Comparison of ENCODE assay signal across 30 mouse cellular contexts in the genomic region with DNA sequence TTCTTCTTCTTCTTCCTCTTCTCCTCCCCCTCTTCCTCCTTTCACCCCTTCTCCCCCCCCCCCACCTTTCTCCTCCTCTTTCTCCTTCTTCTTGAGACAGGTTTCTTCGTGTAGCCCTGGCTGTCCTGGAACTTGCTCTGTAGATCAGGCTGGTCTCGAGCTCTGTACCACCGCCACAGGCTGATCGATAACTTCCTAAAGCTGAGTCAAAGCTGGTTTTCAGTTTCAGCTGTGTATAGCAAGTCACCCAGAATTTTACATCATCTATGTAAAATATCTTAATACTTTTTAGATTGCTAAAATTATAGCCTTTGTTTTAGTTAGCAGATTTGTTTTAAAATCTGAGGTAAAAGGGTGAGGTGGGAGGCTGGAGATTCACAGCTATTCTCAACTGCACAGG. TPM values are rescaled to one million over a fixed set of nuclear protein-coding genes. Genes with fewer than 3 reads are reported as not detected.
DNase-seq lines count a peak whose midpoint lies in the region; ATAC-seq lines count a peak whose summit lies in the region.
"Had no signal": no experiment of that assay in that cellular context is flagged by ENCODE, and none has a peak within 500 bp of the region (broad histone marks: within the 10 kb centered on the region; RNA-seq: fewer than 3 reads in every experiment).

No protein-coding gene starts in this region.

- no peaks in the 10 kb centered on the region for H3K9me3 ChIP-seq in liver, embryonic 15.5 days (replicated peaks)
- no peaks in the 10 kb centered on the region for H3K9me3 ChIP-seq in liver, embryonic 11.5 days (ENCODE audit: control insufficient read depth, low read length)
- peaks cover 3% of the 10 kb centered on the region; the same call in 1 of the 2 replicates for H3K9me3 ChIP-seq in liver, embryonic 16.5 days (replicated peaks; ENCODE audit: control insufficient read depth, low read length)
- no peaks in the 10 kb centered on the region for H3K9me3 ChIP-seq in limb, embryonic 10.5 days (replicated peaks)
- H3K9me3 ChIP-seq: embryonic facial prominence, embryonic 12.5 days; embryonic facial prominence, embryonic 15.5 days; heart, embryonic 12.5 days; heart, embryonic 15.5 days; hindbrain, embryonic 10.5 days; hindbrain, embryonic 13.5 days had no signal

- H3K4me3 ChIP-seq in liver, embryonic 15.5 days (replicated peaks): no peak overlapping the region
- H3K4me3 ChIP-seq in liver, embryonic 11.5 days (ENCODE audit: low read depth, low read length): no peak overlapping the region
- H3K4me3 ChIP-seq in liver, embryonic 16.5 days (ENCODE audit: low read depth, low read length): no peak overlapping the region
- no peak overlapping the region for H3K4me3 ChIP-seq in limb, embryonic 10.5 days
- H3K4me3 ChIP-seq: embryonic facial prominence, embryonic 12.5 days; embryonic facial prominence, embryonic 15.5 days; gastrocnemius, adult 2 months; heart, embryonic 12.5 days; heart, embryonic 15.5 days; hindbrain, embryonic 10.5 days; hindbrain, embryonic 13.5 days had no signal

- no peak overlapping the region for H3K9ac ChIP-seq in liver, embryonic 15.5 days
- H3K9ac ChIP-seq in liver, embryonic 11.5 days (ENCODE audit: low read depth, low read length): no peak overlapping the region
- H3K9ac ChIP-seq in liver, embryonic 16.5 days (ENCODE audit: low read depth, low read length): no peak overlapping the region
- H3K9ac ChIP-seq: embryonic facial prominence, embryonic 12.5 days; embryonic facial prominence, embryonic 15.5 days; forebrain, postnatal 0 days; heart, embryonic 12.5 days; heart, embryonic 15.5 days; hindbrain, embryonic 13.5 days had no signal

- H3K4me1 ChIP-seq in liver, embryonic 15.5 days (replicated peaks): peaks cover 94% of the 10 kb centered on the region
- H3K4me1 ChIP-seq in liver, embryonic 11.5 days (replicated peaks; ENCODE audit: control insufficient read depth, insufficient read depth, low read length): peaks cover 53% of the 10 kb centered on the region
- peaks cover 67% of the 10 kb centered on the region for H3K4me1 ChIP-seq in liver, embryonic 16.5 days (ENCODE audit: control insufficient read depth, low read depth, low read length)
- H3K4me1 ChIP-seq in limb, embryonic 10.5 days: peaks cover 14% of the 10 kb centered on the region
- H3K4me1 ChIP-seq: hindbrain, embryonic 13.5 days had no signal

- H3K27me3 ChIP-seq in liver, embryonic 15.5 days: no peaks in the 10 kb centered on the region
- H3K27me3 ChIP-seq in liver, embryonic 11.5 days (replicated peaks; ENCODE audit: control insufficient read depth, insufficient read depth, low read length): no peaks in the 10 kb centered on the region
- H3K27me3 ChIP-seq in liver, embryonic 16.5 days (ENCODE audit: control insufficient read depth, insufficient read depth, low read depth, low read length): no peaks in the 10 kb centered on the region
- H3K27me3 ChIP-seq in limb, embryonic 10.5 days (ENCODE audit: low read depth, poor library complexity, severe bottlenecking): no peaks in the 10 kb centered on the region
- H3K27me3 ChIP-seq: embryonic facial prominence, embryonic 12.5 days; embryonic facial prominence, embryonic 15.5 days; heart, embryonic 12.5 days; heart, embryonic 15.5 days; hindbrain, embryonic 13.5 days; Patski had no signal

- DNase-seq in CD4-positive, CD25-positive, alpha-beta regulatory T cell, adult 2 months (ENCODE audit: low read depth, low spot score): peak; percentile 28
- no peak for DNase-seq in liver, embryonic 11.5 days (ENCODE audit: low spot score)
- peak; percentile 40 for DNase-seq in A20 (ENCODE audit: low read depth, low spot score)
- DNase-seq in limb, embryonic 10.5 days (ENCODE audit: low spot score): no peak
- DNase-seq: adrenal gland, postnatal 10 days; adrenal gland, postnatal 36 days; cerebellum, adult 18-20 months; cerebellum, adult 9-11 months; cerebellum, postnatal 25 days; forebrain, postnatal 0 days; gastrocnemius, adult 2 months; gastrocnemius, postnatal 14 days; heart, adult 18-20 months; heart, postnatal 10 days; heart, postnatal 36 days had no signal

- WGBS in liver, embryonic 15.5 days (ENCODE audit: insufficient replicate concordance): 76% methylated on average over 4 of the region's 4 CpGs
- WGBS in liver, embryonic 11.5 days: 82% methylated on average over 4 of the region's 4 CpGs
- 77% methylated on average over 4 of the region's 4 CpGs for WGBS in liver, embryonic 16.5 days (ENCODE audit: insufficient replicate concordance)
- WGBS in limb, embryonic 10.5 days: 90% methylated on average over 4 of the region's 4 CpGs

- ATAC-seq in CD4-positive, CD25-positive, alpha-beta regulatory T cell, adult 4 months: no peak
- ATAC-seq in liver, embryonic 15.5 days (ENCODE audit: insufficient read depth): no peak
- no peak for ATAC-seq in liver, embryonic 11.5 days (replicated peaks; ENCODE audit: low FRiP score)
- no peak for ATAC-seq in liver, embryonic 16.5 days (ENCODE audit: low read depth)
- ATAC-seq: forebrain, embryonic 14.5 days; forebrain, postnatal 0 days; hindbrain, embryonic 16.5 days; Patski had no signal

- peak overlapping the region; percentile 87 for H3K27ac ChIP-seq in liver, embryonic 15.5 days (replicated peaks)
- no peak overlapping the region for H3K27ac ChIP-seq in liver, embryonic 11.5 days (ENCODE audit: low read depth, low read length)
- H3K27ac ChIP-seq in liver, embryonic 16.5 days (ENCODE audit: low read length): peak overlapping the region; percentile 22; the same call in 1 of the 2 replicates
- H3K27ac ChIP-seq in limb, embryonic 10.5 days: no peak overlapping the region
- H3K27ac ChIP-seq: embryonic facial prominence, embryonic 12.5 days; embryonic facial prominence, embryonic 15.5 days; gastrocnemius, adult 2 months; heart, embryonic 15.5 days; hindbrain, embryonic 10.5 days; hindbrain, embryonic 13.5 days had no signal

- H3K36me3 ChIP-seq in liver, embryonic 15.5 days (replicated peaks): no peaks in the 10 kb centered on the region
- no peaks in the 10 kb centered on the region for H3K36me3 ChIP-seq in liver, embryonic 11.5 days (ENCODE audit: control insufficient read depth, insufficient read depth, low read length)
- no peaks in the 10 kb centered on the region for H3K36me3 ChIP-seq in liver, embryonic 16.5 days (ENCODE audit: control insufficient read depth, insufficient read depth)
- H3K36me3 ChIP-seq in limb, embryonic 10.5 days: no peaks in the 10 kb centered on the region
- H3K36me3 ChIP-seq: embryonic facial prominence, embryonic 12.5 days; embryonic facial prominence, embryonic 15.5 days; G1E; heart, embryonic 12.5 days; heart, embryonic 15.5 days; hindbrain, embryonic 10.5 days; hindbrain, embryonic 13.5 days had no signal

- no peak overlapping the region for H3K4me2 ChIP-seq in liver, embryonic 15.5 days
- no peak overlapping the region for H3K4me2 ChIP-seq in liver, embryonic 11.5 days
- H3K4me2 ChIP-seq in liver, embryonic 16.5 days (ENCODE audit: low read depth, low read length): no peak overlapping the region
- H3K4me2 ChIP-seq: embryonic facial prominence, embryonic 12.5 days; embryonic facial prominence, embryonic 15.5 days; heart, embryonic 12.5 days; heart, embryonic 15.5 days; hindbrain, embryonic 13.5 days had no signal

RNA-seq across cellular contexts. Expression of gene Il10rb, which starts 38.9 kb away (rescaled TPM):
- 100 to 1,000 TPM; 131 to 143 TPM for polyA plus RNA-seq in CD4-positive, CD25-positive, alpha-beta regulatory T cell, adult 4 months (2017; shearing (Covaris generic))
- polyA plus RNA-seq in liver, embryonic 15.5 days (2015; fragmentation: Nextera tagmentation; extraction: Ambion mirVana): 29.9 and 34.7 TPM in 2 replicates
- polyA plus RNA-seq in liver, embryonic 11.5 days (2014; fragmentation: Nextera tagmentation; extraction: Ambion mirVana): 29.8 and 32.9 TPM in 2 replicates
- 32.3 and 33.6 TPM in 2 replicates for polyA plus RNA-seq in liver, embryonic 16.5 days (2015; fragmentation: Nextera tagmentation; extraction: Ambion mirVana)
- polyA plus RNA-seq in limb, embryonic 10.5 days (2016; fragmentation: Nextera tagmentation; extraction: Ambion mirVana): 7.0 TPM in 2 replicates

RNA-seq across cellular contexts. Expression of gene Ifnar1, which starts 40.2 kb away (rescaled TPM):
- polyA plus RNA-seq in CD4-positive, CD25-positive, alpha-beta regulatory T cell, adult 4 months (2017; shearing (Covaris generic)): 100 to 1,000 TPM in 1 of 2 experiments, 10 to 100 TPM in 1; 86.0 to 120 TPM
- polyA plus RNA-seq in liver, embryonic 15.5 days (2015; fragmentation: Nextera tagmentation; extraction: Ambion mirVana): 19.4 and 21.6 TPM in 2 replicates
- polyA plus RNA-seq in liver, embryonic 11.5 days (2014; fragmentation: Nextera tagmentation; extraction: Ambion mirVana): 32.6 and 35.5 TPM in 2 replicates
- polyA plus RNA-seq in liver, embryonic 16.5 days (2015; fragmentation: Nextera tagmentation; extraction: Ambion mirVana): 21.3 and 25.0 TPM in 2 replicates
- polyA plus RNA-seq in limb, embryonic 10.5 days (2016; fragmentation: Nextera tagmentation; extraction: Ambion mirVana): 53.8 and 61.4 TPM in 2 replicates

RNA-seq across cellular contexts. Expression of gene Gm21970, which starts 53.3 kb away (rescaled TPM):
- polyA plus RNA-seq in CD4-positive, CD25-positive, alpha-beta regulatory T cell, adult 4 months (2017; shearing (Covaris generic)): not detected
- 0.31 TPM in 1 of 2 replicates, not detected in the other for polyA plus RNA-seq in liver, embryonic 15.5 days (2015; fragmentation: Nextera tagmentation; extraction: Ambion mirVana)
- polyA plus RNA-seq in liver, embryonic 11.5 days (2014; fragmentation: Nextera tagmentation; extraction: Ambion mirVana): not detected in 2 replicates
- polyA plus RNA-seq in liver, embryonic 16.5 days (2015; fragmentation: Nextera tagmentation; extraction: Ambion mirVana): not detected in 2 replicates
- polyA plus RNA-seq in limb, embryonic 10.5 days (2016; fragmentation: Nextera tagmentation; extraction: Ambion mirVana): not detected in 2 replicates
- polyA plus RNA-seq: embryonic facial prominence, embryonic 12.5 days; embryonic facial prominence, embryonic 15.5 days; forebrain, embryonic 14.5 days; forebrain, postnatal 0 days; frontal cortex, adult 2 months; G1E; gonadal fat pad, adult 2 months; heart, embryonic 12.5 days; heart, embryonic 15.5 days; hindbrain, embryonic 10.5 days; hindbrain, embryonic 13.5 days; hindbrain, embryonic 16.5 days had no signal

Comparison
In these comparisons a context has a peak if more than half of its experiments do, and no peak if none do; other contexts are left out.
1. H3K27ac ChIP-seq: peak in liver, embryonic 15.5 days (single experiment) and liver, embryonic 16.5 days (single experiment); none in liver, embryonic 11.5 days (single experiment) and limb, embryonic 10.5 days (single experiment).
2. DNase-seq: peak in CD4-positive, CD25-positive, alpha-beta regulatory T cell, adult 2 months (single experiment) and A20 (single experiment); none in liver, embryonic 11.5 days (single experiment) and limb, embryonic 10.5 days (single experiment).